Mouse (Mus musculus) kidney, adult 9 months (tissue): ENCODE measurements around the gene Lyg2.

ENCODE experiments used
- DNase-seq: peaks from one replicate; pipeline ENCODE4 v3.0.0; 2022

Lyg2 gene

DNA sequence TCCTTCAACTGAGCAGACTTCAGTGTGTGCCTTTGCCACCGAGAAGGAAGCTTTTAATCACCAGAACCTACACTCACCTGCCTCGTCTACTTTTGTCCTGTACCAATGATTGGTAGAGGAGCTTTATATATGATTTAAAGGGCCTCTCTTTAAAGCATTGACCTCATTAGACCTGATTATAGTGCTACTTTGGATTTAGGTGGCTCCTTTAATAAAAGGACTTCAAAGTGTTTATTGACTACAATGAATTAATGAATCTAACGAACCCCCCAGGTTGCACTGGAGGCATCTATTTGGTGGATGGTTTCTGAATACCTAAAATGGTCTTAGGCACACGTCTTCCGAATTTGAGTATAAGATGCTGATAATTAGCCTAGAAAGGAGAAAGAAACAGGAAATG is at the start of gene Lyg2:
Gene Lyg2, minus strand, starts transcription at position 101 of the 400 bp plus-strand sequence.
- DNase-seq, result no peak

DNA sequence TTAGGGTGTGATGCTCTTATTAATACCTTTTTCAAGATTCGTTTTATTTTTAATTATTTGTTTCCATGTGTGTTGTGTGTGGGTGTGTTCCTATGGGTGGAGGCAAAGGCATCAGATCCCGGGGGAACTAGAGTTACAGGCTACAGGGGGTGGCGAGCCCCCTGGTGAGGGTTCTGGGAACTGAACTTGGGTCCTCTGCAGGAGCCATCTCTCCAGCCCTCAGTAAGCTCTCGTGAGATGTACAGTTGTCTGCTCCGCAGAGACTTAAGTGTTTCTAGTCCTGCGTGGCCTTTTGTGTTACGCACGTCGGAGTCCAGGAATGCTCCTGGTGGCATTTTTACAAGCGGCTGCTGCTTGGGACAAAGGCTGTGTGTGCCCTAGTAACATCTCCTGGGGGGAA is 49.3 kb upstream of the Lyg2 start:
- DNase-seq, result no peak

DNA sequence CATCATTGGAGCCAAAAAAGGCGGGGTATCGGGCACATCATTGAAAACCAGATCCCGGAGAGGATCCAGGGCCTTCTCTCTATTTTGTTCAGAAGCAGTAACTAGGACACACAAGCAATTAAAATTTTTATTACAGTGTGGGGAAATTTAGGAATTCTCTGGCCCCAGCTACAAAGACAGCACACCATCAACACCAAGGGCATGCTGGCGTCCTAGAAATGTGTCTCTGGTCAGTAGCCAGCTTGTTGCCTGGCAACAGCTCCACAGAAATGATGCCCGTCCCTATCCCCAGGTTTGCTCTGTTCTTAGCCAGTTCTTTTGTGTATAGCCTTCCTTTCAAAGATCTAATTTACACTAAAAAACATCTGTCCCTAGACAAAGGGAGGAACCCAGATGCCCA is 43.2 kb upstream of the Lyg2 start:
- no peak for DNase-seq

DNA sequence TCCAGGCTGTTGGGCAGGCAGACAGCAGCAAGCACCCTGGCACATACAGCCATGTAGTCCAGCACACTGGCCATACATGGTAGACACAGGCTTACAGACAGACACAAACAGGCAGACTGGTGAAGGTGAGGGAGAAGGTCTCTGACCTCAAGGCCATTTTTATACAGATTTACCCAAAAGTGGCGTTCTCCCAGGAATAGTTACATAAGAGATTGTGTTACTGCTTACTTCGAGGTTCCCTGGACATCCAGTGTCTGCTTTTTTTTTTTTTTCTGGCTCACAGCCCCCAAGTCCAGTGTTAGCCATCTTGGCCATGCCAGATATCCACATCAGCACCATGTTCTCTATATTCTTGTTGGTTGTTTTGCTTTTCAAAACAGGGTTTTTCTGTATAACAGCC is 42.2 kb upstream of the Lyg2 start:
- peak; percentile 72 for DNase-seq

DNA sequence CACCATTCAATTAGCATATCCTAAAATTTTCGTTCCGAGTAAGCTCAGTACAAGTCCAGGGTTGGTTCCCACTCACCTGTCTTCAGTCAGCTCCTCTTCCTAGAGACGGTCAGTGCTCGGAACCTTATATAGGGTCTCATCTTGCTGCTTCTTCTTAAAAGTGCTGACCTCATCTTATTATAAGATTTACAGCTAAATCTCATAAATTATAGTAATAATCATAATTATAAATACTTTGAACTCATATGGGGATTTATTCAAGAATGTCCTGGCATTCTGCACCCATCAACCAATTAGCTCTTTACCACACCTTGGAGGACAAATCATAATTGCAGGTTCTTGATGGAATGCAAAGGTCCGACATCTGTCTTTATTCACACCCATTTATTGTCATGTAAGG is 41.4 kb upstream of the Lyg2 start, which contains the start of gene Lyg1:
Gene Lyg1, minus strand, starts transcription at position 101 of the 400 bp plus-strand sequence.
- DNase-seq, result no peak

DNA sequence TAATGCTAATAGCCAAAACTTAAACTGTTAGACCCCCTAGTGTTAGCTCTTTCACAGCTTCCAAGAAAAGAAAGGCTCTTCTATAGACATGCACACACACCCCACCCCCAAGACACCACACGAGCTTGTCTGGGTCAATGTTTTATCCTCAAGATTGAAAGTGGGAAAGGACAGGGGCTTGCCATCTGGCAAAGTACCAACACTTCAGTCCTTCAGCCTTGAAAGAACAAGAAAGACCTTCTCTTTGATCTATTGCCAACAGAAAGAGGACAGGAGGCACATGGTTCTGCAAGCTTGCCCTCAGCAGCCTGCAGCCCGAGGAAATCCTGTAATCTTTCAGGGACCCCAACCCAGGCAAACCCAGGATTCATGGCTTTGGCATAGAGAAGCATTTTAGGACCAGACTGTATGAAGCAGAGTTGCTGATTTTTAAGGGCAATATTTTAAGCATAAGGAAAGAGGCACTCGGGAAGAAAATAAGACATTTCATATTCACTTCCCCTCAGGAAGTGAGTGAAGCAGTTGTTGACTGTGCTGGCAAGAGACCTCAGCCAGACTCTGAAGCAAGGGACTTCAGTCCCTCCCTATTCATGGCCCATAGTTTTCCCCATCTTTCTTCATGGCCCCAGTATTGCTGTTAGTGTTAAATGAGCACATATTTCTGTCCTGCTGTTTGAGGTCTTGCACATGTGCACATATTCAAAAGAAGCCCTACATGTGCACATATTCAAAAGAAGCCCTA is 40.6 kb upstream of the Lyg2 start:
- DNase-seq, result peak; percentile 30

DNA sequence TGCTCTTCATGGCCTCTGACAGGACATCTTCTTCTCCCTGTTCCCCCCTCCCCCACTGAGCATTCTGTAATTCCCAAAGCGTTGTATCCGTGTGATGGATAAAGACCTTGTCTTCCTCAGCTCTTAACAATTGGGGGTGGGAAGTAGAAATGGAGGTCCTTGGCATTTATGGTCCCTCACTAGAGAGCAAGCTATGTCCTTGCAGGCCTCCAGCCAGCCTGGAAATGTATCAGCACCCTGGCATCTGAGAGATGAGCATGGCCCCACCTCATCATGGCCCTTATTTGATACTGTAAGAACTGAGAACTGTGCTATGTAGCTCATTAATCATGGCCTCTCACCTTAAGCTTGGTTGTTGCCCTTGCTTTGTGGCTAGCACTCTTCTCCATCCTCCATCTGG is 39.0 kb upstream of the Lyg2 start:
- no peak for DNase-seq

DNA sequence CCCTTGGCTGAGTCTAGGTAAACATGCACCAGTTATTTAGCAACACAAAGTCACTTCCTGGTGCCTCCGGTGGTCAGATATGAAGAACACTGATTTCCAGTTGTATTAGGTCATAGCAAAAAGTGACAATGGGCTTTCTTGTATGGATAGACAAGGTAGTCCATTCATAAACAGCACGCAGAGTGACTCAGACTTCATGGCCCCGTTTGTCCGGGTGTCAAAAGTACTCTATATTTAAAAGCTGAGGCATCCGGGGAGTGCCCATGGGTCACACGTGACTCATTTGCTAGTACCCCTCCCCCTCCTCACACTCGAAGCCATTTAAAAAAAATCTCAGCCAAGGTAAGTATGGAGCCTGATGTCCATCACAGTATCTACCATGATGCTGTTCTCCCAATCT is 38.5 kb upstream of the Lyg2 start:
- no peak for DNase-seq

DNA sequence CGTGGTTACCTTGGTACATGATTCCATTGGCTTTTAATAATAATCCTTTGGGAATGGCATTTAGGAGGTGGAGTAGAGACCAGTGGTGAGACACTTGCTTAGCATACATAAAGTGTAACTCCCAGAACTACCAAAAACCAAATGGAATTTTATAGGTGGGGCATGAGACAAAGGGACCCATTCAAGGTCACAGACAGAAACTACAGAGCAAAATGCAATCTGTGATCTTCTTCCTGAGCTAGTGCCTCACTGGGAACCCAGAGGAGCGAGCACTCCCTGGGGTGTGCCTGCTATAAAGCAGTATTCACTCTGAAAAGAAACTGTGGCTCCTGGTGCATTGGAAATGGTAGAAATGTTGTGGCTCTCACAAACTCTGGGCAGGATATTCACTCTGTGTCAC is 32.6 kb upstream of the Lyg2 start:
- no peak for DNase-seq

DNA sequence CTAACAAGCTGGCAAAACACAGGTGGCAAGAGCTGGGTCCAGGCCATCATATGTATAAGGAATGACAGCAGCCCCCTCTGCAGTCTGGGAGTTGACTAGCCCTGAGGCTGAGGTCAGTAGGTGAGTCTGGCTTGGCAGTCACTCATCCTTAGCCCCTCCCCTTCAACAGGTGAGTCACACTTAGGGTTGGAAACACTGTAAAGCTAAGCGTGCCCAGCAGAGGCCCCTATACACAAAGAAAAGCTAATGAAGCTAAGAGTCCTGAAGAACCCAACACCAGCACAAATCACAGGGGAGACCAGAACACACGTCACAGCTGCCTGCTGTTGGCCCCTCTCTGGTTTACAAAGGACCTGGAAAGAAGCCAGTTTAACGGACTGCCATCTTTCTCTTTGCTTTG is 15.5 kb upstream of the Lyg2 start:
- DNase-seq, result peak; percentile 67

DNA sequence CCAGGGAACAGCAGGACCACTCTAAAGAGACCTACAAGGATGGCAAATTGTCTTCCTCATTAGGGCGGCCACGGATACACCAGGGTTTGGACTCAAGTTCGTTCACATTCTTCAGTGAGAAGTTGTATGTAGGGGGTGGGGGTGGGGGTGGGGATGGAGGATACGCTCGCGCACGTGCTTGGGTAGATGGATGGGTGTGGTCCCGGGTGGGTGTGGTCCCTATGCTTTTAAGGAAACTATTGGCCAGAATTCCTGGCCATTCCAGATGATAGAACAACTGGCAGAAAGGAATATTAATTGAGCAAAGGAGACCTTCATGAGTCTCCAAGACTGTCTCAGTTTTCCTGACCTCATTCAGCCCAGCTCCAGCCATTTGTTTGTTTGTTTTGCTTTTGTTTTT is 9.7 kb upstream of the Lyg2 start:
- no peak for DNase-seq

DNA sequence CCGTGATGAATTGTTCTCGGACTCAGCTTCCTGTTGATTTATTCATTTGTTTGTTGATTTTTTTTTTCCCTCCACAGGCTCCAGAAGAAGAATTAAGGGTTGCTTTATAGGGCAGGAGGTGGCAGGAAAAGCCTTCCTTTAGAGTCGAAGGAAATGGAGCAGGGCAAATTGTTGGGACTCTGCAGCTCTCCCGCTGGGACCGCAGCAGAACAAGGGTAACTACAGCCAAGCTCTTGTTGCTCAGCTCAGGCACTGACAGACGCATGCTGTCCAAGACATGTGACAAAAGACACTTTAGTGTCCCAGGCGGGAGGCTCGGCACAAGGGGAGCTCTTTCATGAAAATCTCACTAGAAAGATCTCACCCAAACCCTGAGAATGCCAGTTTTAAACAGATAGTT is 6.2 kb upstream of the Lyg2 start:
- no peak for DNase-seq

DNA sequence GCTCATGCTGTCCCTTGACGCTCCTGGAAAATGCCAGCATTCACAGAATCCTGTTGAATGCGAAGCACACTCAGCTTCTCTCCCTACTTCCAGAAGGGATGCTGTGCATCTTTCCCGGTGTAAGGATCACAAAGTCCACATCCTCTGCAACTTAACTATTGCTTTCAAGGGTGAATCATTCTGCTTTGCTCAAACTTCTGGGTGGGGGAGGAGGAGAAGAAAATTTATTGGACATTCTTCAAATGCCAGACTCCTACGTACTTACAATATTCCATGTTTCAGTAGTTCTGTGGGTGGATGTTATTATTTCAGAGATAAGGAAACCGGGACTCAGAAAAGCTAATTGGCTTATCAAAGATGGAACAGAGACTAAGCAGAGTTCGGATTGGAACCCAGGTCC is 1.8 kb upstream of the Lyg2 start:
- no peak for DNase-seq

DNA sequence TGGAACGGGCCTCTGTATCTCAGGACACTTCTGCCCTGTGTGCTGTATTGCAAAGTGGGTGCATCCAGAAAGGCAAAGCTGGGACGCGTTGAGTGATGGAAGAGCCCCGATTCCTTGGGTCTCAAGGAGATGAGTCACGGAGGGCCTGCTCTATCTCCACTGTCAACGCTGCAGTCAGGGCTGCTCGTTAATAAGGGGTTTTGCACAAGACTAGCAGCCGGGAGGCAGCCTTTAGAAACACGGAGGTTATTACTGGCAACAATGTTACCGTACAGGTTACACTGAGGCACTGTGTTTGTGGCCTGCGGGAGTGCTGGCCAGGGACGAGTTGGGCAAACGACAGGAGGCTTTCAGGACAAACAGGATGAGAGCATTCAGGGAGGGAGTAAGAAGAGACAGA is 1.4 kb upstream of the Lyg2 start:
- no peak for DNase-seq

DNA sequence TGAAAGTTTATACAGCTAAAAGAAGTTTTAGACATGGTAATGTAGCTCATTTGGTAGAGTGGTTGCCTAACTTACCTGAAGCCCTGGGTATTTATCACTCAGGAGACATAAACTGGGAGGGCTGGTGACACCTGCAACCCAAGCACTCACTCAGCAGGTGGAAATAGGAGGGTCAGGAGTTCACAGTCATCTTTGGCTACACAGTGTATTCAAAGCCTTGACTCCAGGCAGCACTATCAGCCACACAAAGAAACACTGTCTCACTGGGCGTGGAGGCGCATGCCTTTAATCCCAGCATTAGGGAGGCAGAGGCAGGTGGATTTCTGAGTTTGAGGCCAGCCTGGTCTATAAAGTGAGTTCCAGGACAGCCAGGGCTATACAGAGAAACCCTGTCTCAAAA is 3.5 kb downstream of the Lyg2 start:
- DNase-seq, result no peak

DNA sequence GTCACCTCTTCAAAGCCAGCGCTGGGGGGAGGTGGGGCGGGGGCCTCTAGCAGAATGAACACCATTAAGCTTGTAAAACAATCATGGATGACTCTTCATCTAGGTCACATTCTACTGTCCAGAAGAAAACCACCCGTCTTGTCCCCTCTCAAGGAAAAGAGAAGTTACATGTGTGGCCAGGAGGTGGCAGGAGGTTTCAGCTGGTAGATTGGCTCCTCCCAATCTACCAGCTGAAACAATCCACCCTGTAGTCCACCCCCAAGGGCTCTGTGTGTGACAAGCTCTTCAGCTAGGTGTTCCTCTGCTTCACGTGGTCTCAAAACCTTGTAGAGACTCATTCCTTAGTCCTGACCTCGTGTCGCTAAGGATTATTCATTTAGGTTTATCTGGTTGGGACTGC is 13.1 kb downstream of the Lyg2 start:
- DNase-seq, result peak; percentile 34

DNA sequence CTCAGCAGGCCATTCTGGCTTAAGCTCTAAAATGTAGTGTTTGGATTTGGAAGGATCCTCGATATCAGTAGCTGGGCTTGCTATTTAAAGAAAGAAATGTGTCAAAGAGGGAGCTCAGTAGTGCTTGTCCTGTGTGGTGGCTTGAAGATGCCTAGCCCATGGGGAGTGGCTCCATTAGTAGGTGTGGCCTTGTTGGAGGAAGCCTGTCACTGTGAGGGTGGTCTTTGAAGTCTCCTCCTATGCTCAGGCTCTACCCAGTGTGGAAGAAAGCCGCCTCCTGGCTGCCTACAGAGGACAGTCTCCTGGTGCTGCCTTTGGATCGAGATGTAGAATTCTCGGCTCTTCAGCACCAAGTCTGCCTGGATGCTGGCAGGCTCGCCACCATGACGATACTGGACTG is 16.0 kb downstream of the Lyg2 start:
- DNase-seq, result no peak

DNA sequence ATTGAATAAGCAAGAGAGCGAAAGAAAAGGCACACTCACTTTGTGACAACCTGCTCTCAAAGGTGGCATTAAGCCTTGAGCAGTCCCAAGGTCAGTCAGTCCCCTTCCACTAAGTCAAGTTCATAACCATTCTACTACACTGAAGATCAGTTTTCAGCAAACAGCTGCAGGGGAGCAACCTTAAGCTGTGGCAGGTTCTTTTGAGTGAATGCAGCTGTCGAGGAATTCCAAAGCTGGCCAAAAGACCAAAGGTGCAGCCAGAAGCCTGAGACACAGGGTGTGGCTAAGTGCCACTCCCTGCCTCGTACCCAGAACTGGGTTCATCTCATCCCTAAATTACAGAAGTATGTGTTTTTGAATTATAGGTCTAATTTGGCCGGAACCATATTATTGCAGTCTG is 16.5 kb downstream of the Lyg2 start:
- DNase-seq, result no peak

DNA sequence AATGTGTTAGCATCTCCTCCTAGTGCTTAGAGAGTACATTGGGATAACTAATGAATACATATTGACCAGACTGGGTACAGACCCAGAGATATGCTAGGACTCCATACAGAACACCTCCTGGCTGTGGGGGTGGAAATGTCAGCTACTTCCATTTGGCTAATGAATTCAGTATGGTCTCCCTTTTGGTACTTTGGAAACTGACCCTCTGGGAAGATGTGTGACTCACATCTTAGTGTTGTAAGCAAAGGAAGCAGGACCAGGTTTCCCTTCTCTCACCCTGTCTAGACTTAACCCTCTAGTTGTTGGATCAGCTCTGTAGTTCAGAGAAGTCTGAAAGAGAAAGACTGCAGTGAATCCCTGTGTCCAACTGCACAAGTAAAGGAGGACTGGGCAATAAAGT is 21.7 kb downstream of the Lyg2 start:
- DNase-seq, result no peak

DNA sequence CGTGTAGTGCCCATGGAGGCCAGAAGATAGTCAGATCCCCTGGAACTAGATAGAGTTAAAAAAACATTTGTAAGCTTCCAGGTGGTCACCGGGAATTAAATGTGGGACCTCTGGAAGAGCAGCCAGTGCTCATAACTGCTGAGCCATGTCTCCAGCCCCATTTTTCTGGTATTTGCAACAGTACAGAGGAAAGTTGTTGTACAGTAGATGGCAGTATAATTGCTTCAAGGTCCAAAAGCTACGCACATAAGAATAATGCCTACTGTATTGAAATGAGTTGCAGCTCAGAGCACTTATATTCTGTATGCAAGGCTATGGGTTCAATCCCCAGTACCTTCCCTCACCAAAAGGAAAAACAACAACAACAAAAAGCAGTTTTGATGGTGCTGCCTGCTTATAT is 24.9 kb downstream of the Lyg2 start:
- DNase-seq, result peak; percentile 36

DNA sequence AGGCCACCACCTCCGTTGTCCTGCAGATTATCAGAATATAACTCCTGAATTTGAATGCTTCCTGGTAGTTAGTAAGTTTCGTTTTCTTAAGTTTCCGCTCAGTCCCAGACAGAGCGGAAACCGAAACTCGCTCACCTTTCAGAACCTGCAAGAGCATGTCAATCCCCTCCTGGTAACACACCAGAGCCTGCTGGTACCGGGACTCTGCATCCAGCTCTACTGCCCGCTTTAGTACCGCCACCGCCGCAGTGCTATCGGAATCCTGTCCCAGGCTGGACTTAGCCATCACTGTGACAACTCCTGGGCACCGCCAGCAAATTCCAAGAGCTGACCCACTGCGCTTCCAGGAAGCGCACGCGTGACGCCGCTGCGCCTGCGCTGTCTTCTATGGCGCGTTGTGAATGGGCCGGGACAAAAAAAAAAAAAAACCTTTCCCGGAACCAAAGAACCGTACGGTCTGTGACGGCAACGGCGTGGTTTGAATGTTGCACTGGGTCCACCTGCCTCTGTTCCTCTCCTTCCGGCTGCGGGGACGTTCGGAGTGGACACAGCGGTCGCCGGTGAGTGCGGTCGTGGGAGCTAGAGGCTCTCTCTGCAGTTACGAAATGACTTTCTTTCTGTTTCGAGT is 26.2 kb downstream of the Lyg2 start, which contains the start of the genes Mitd1 and Mrpl30:
Gene Mitd1, minus strand, starts transcription at position 387 of the 628 bp plus-strand sequence.
Gene Mrpl30, plus strand, starts transcription at position 453 of the 628 bp plus-strand sequence.
- peak; percentile 93 for DNase-seq

DNA sequence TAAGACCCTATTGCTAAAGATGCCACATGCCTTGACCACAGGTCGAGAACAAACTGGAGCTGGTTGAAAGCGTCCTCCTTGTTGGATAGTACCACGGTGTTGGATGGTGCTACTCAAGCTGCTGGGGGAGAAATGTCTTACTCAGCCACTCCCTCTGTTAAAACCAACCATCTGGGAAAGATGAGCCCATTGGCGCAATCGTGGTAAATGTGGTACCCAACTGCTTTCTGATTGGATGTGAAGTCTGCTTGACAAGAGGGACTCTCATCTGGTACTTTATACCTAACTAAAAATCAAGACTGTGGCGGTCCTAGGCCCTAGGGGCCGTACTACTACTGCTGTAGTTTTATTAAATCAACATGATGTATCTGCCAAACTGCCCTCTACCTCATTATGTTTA is 27.1 kb downstream of the Lyg2 start:
- no peak for DNase-seq

DNA sequence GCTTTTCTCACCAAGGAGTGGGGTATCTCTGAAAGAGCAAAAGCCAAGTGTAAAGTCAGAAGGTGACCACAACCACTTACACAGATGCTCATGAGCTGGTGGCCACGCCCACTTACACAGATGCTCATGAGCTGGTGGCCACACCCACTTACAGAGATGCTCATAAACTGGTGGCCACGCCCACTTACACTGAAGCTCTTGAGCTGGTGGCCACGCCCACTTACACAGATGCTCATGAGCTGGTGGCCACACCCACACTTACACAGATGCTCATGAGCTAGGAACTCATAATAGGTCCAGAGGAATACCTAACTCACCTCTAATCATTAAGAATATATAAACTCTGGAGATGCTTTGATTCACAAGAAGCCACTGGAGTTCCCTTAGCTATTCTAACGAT is 31.8 kb downstream of the Lyg2 start:
- no peak for DNase-seq

DNA sequence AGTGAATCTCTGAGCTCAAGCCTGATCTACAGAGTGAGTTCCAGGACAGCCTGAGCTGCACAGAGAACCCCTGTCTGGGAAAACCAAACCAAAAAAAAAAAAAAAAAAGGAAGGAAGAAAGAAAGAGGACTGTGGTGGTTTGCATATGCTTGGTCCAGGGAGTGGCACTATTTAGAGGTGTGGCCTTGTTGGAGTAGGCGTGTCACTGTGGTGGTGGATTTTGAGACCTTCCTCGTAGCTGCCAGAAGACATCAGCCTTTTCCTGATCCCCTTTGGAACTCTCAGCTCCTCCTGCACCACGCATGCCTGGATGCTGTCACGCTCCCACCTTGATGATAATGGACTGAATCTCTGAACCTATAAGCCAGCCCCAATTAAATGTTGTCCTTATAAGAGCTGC is 32.9 kb downstream of the Lyg2 start:
- DNase-seq, result no peak
